Mouse (Mus musculus) bone marrow macrophage, adult 2 months (primary cell): ENCODE results near the gene Gpbar1.

Experiments used
- CTCF ChIP-seq: IDR thresholded peaks from 2 replicates; pipeline ENCODE4 v1.5.1; 2012; ENCODE audit warnings: low read depth, mild to moderate bottlenecking, low read length, moderate library complexity
- POLR2A ChIP-seq: IDR thresholded peaks from 2 replicates; pipeline ENCODE4 v1.6.1; 2012; ENCODE audit warnings: mild to moderate bottlenecking, low read depth, low read length, borderline replicate concordance

DNA sequence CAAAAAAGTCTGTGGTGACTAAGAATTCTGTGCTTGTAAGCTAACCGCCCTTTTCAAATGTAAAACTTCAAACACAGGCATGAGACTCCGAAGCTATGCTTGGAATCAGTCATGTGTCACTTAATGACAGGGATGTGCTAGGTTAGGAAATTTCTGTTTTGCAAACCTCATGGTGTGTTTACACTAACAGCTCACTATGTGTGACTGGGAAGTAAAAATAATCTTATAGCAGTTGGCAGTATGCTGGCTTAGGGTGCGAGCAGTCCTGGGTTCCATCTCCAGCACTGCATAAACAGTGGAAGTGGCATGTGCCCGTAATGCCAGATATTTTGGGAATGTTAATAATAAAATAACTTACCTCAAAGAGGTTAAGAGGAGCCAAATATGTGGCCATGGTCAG lies 26.6 kb downstream of the Gpbar1 start:
- TF ChIP-seq CTCF = no peak
- TF ChIP-seq POLR2A = no peak
